Comparison of ENCODE assay signal across 8 mouse cellular contexts in the genomic region with DNA sequence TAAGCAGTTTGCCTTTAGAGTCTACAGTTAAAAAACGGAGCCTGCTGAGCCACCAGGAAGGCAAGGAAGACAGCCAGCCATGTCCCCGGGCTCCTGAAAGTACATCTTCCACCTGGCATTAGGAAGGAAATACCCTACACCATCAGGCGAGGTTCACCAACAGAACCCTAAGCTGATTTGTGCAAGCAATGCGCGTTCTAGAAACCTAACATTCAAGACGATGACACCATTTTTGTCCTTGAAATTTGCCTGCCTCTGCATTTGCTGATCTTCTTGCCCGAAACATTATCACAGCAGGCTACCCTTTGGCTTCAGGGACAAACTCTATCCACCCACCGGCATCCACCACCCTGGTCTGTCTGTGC. TPM values are rescaled to one million over a fixed set of nuclear protein-coding genes. Genes with fewer than 3 reads are reported as not detected.
DNase-seq lines count a peak whose midpoint lies in the region; ATAC-seq and TF ChIP-seq lines count a peak whose summit lies in the region.
"Had no signal": no experiment of that assay in that cellular context is flagged by ENCODE, and none has a peak within 500 bp of the region (broad histone marks: within the 10 kb centered on the region; RNA-seq: fewer than 3 reads in every experiment).

No protein-coding gene starts in this region.

- H3K4me2 ChIP-seq in kidney, postnatal 0 days (ENCODE audit: low read length), result peak overlapping the region; percentile 78
- no peak overlapping the region for H3K4me2 ChIP-seq in forebrain, embryonic 14.5 days (ENCODE audit: low read length)
- peak overlapping the region; percentile 90 for H3K4me2 ChIP-seq in liver, embryonic 15.5 days

- TF ChIP-seq CTCF in kidney, postnatal 0 days (IDR thresholded peaks at IDR 0.05; ENCODE audit: low read depth), result no peak

- no peak for ATAC-seq in kidney, postnatal 0 days (replicated peaks; ENCODE audit: low FRiP score, low read depth)
- no peak for ATAC-seq in forebrain, embryonic 14.5 days
- ATAC-seq in liver, embryonic 15.5 days (ENCODE audit: insufficient read depth), result no peak

- no peaks in the 10 kb centered on the region for H3K9me3 ChIP-seq in kidney, postnatal 0 days (replicated peaks; ENCODE audit: low read length)
- H3K9me3 ChIP-seq in forebrain, embryonic 14.5 days (replicated peaks; ENCODE audit: control insufficient read depth, low read length), result no peaks in the 10 kb centered on the region
- H3K9me3 ChIP-seq in liver, embryonic 15.5 days (replicated peaks), result no peaks in the 10 kb centered on the region
- H3K9me3 ChIP-seq in midbrain, embryonic 10.5 days (replicated peaks), result no peaks in the 10 kb centered on the region

- H3K36me3 ChIP-seq in kidney, postnatal 0 days (ENCODE audit: insufficient read depth, low read length), result peaks cover 8% of the 10 kb centered on the region; the same call in 1 of the 2 replicates
- H3K36me3 ChIP-seq in forebrain, embryonic 14.5 days (ENCODE audit: control insufficient read depth, insufficient read depth, low read length), result peaks cover 13% of the 10 kb centered on the region
- H3K36me3 ChIP-seq in liver, embryonic 15.5 days (replicated peaks), result peaks cover 9% of the 10 kb centered on the region
- H3K36me3 ChIP-seq in midbrain, embryonic 10.5 days, result peaks cover 12% of the 10 kb centered on the region

- no peak overlapping the region for H3K4me3 ChIP-seq in kidney, postnatal 0 days (replicated peaks; ENCODE audit: low read depth, low read length)
- H3K4me3 ChIP-seq in brown adipose tissue, adult 24 weeks (ENCODE audit: insufficient read depth, low read depth, low read length), result peak overlapping the region; percentile 89; the same call in 1 of the 2 replicates
- H3K4me3 ChIP-seq in forebrain, embryonic 14.5 days (ENCODE audit: low read depth, low read length), result no peak overlapping the region
- peak overlapping the region; percentile 77; the same call in 1 of the 2 replicates for H3K4me3 ChIP-seq in liver, embryonic 15.5 days (replicated peaks)
- H3K4me3 ChIP-seq in midbrain, embryonic 10.5 days, result no peak overlapping the region

- peaks cover 37% of the 10 kb centered on the region for H3K4me1 ChIP-seq in kidney, postnatal 0 days (replicated peaks; ENCODE audit: insufficient read depth, low read length)
- H3K4me1 ChIP-seq in brown adipose tissue, adult 24 weeks (ENCODE audit: control insufficient read depth, insufficient read depth, insufficient read length, low read length), result peaks cover 20% of the 10 kb centered on the region
- H3K4me1 ChIP-seq in forebrain, embryonic 14.5 days (ENCODE audit: control insufficient read depth, insufficient read depth, low read length), result peaks cover 36% of the 10 kb centered on the region
- peaks cover 81% of the 10 kb centered on the region for H3K4me1 ChIP-seq in liver, embryonic 15.5 days (replicated peaks)
- peaks cover 78% of the 10 kb centered on the region for H3K4me1 ChIP-seq in midbrain, embryonic 10.5 days

- peak overlapping the region; percentile 99 for H3K27ac ChIP-seq in kidney, postnatal 0 days
- peak overlapping the region; percentile 100 for H3K27ac ChIP-seq in brown adipose tissue, adult 24 weeks (replicated peaks; ENCODE audit: low read depth, low read length)
- H3K27ac ChIP-seq in forebrain, embryonic 14.5 days (ENCODE audit: low read depth, low read length), result peak overlapping the region; percentile 48; the same call in 1 of the 2 replicates
- H3K27ac ChIP-seq in liver, embryonic 15.5 days (replicated peaks), result peak overlapping the region; percentile 98
- H3K27ac ChIP-seq in midbrain, embryonic 10.5 days (replicated peaks), result no peak overlapping the region

- H3K27me3 ChIP-seq in kidney, postnatal 0 days (ENCODE audit: insufficient read depth, low read length), result no peaks in the 10 kb centered on the region
- H3K27me3 ChIP-seq in forebrain, embryonic 14.5 days (replicated peaks; ENCODE audit: control insufficient read depth, insufficient read depth, low read length), result no peaks in the 10 kb centered on the region
- no peaks in the 10 kb centered on the region for H3K27me3 ChIP-seq in liver, embryonic 15.5 days
- no peaks in the 10 kb centered on the region for H3K27me3 ChIP-seq in midbrain, embryonic 10.5 days (ENCODE audit: low read depth, poor library complexity, severe bottlenecking)

- no peak overlapping the region; the same call in 1 of the 2 replicates for H3K9ac ChIP-seq in kidney, postnatal 0 days (ENCODE audit: low read depth, low read length)
- no peak overlapping the region for H3K9ac ChIP-seq in forebrain, embryonic 14.5 days (ENCODE audit: low read length)
- H3K9ac ChIP-seq in liver, embryonic 15.5 days, result peak overlapping the region; percentile 93; the same call in 1 of the 2 replicates

- WGBS in kidney, postnatal 0 days, result 49% methylated on average over 8 of the region's 8 CpGs
- WGBS in forebrain, embryonic 14.5 days, result 76% methylated on average over 8 of the region's 8 CpGs
- WGBS in liver, embryonic 15.5 days (ENCODE audit: insufficient replicate concordance), result 22% methylated on average over 8 of the region's 8 CpGs
- WGBS in midbrain, embryonic 10.5 days, result 77% methylated on average over 8 of the region's 8 CpGs

- no peak for DNase-seq in kidney, postnatal 0 days (ENCODE audit: low spot score)
- no peak for DNase-seq in kidney, adult 9 months
- DNase-seq in forebrain, embryonic 14.5 days (ENCODE audit: low spot score), result no peak
- no peak for DNase-seq in midbrain, embryonic 10.5 days (ENCODE audit: low spot score)
- DNase-seq in layer of hippocampus, adult 18-20 months (ENCODE audit: low spot score in 2 of 2), result no peak
- DNase-seq: adrenal gland, adult 8-10 months had no signal

RNA-seq across cellular contexts. Expression of a gene that starts 1.9 kb away (rescaled TPM):
- polyA plus RNA-seq in kidney, postnatal 0 days (2015; fragmentation: Nextera tagmentation; extraction: Ambion mirVana), result 19.1 and 19.7 TPM in 2 replicates
- polyA plus RNA-seq in brown adipose tissue, adult 24 weeks (2012; ENCODE audit: insufficient read depth, insufficient read length, missing spikeins), result 4.6 and 5.9 TPM in 2 replicates
- 7.0 and 8.1 TPM in 2 replicates for polyA plus RNA-seq in forebrain, embryonic 14.5 days (2014; fragmentation: Nextera tagmentation; extraction: Ambion mirVana)
- 5.5 and 6.3 TPM in 2 replicates for polyA plus RNA-seq in liver, embryonic 15.5 days (2015; fragmentation: Nextera tagmentation; extraction: Ambion mirVana)
- 18.7 and 19.5 TPM in 2 replicates for polyA plus RNA-seq in midbrain, embryonic 10.5 days (2016; fragmentation: Nextera tagmentation; extraction: Ambion mirVana)
- 10 to 100 TPM in 1 of 2 experiments, 1 to 10 TPM in 1; 9.4 to 12.3 TPM for total RNA-seq in layer of hippocampus, adult 18-20 months (2021)

RNA-seq across cellular contexts. Expression of a gene that starts 24.4 kb away (rescaled TPM):
- 3.7 and 7.1 TPM in 2 replicates for polyA plus RNA-seq in kidney, postnatal 0 days (2015; fragmentation: Nextera tagmentation; extraction: Ambion mirVana)
- polyA plus RNA-seq in brown adipose tissue, adult 24 weeks (2012; ENCODE audit: insufficient read depth, insufficient read length, missing spikeins), result 9.4 and 10.6 TPM in 2 replicates
- polyA plus RNA-seq in forebrain, embryonic 14.5 days (2014; fragmentation: Nextera tagmentation; extraction: Ambion mirVana), result 2.0 and 2.5 TPM in 2 replicates
- 1.2 and 1.9 TPM in 2 replicates for polyA plus RNA-seq in liver, embryonic 15.5 days (2015; fragmentation: Nextera tagmentation; extraction: Ambion mirVana)
- 3.0 and 3.1 TPM in 2 replicates for polyA plus RNA-seq in midbrain, embryonic 10.5 days (2016; fragmentation: Nextera tagmentation; extraction: Ambion mirVana)
- total RNA-seq in layer of hippocampus, adult 18-20 months (2021), result 10 to 100 TPM; 32.3 to 33.8 TPM

Comparison
In these comparisons a context has a peak if more than half of its experiments do, and no peak if none do; other contexts are left out.
1. H3K4me3 ChIP-seq: peak in brown adipose tissue, adult 24 weeks (single experiment) and liver, embryonic 15.5 days (single experiment); none in kidney, postnatal 0 days (single experiment), forebrain, embryonic 14.5 days (single experiment) and midbrain, embryonic 10.5 days (single experiment).